Mouse (Mus musculus) T-helper 2 cell (primary cell): ENCODE measurements around the gene Slc41a3.

Experiments
- in situ Hi-C: fragments of 300-600 bp; cut with MboI, MseI; formaldehyde crosslinking; loops from one replicate; pipeline ENCODE4 v1.15.1; 2025; ENCODE audit warnings: high pct_unique_total_duplicates

Gene Slc41a3

DNA sequence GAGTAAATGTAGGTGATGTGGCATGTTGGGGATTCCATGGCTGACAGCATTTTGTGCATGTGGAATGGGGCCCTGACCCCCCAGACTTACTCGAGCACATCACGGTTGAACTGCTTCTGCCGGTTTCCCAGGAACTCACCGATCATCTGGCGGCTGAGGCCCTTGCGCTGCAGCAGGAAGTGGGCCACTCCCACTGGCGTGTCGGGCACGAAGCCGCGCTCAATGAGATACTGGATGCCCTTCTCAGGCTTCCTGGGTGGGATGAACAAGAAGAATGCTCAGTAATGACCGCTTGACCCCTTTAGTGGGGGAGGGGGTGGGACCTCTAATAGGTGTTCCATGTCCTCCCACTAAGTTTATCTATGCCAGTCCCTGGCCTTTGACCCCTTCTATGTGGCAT is 75.9 kb downstream of the Slc41a3 start:
- in situ Hi-C loops: no loop called here

DNA sequence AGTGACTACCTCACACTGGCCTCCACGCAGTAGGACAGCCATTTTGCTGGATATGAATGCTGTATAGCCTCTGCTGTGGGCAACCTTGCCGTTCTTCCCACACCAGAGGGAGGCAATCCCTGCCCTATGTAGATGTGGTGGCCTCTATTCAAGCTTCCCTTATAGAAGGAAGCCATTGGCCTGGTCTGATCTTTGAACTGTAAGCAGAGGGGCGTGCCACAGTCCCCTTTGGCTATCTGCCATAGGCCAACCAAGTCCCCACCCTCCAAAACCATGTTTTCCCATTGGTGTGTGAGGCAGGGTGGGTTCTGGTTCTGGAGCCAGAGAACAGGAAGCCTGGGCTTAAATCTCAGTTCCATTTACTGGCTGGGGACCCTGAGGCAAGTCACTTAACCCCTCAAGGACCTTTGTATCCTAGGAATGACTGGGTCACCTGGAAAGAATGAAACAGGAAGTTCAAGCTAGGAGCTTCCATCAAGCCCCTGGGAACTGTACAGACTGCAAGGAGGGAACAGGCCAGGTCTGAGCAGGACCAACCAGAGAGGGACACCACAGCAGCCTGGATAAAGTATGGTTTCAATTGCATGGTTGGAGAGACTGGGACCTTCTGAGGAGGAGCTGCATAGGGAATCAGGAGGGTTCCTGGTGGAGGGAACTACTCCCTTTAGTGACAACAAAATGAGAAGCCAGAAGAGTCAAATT is 79.5 kb downstream of the Slc41a3 start:
- in situ Hi-C loops: no loop called here

DNA sequence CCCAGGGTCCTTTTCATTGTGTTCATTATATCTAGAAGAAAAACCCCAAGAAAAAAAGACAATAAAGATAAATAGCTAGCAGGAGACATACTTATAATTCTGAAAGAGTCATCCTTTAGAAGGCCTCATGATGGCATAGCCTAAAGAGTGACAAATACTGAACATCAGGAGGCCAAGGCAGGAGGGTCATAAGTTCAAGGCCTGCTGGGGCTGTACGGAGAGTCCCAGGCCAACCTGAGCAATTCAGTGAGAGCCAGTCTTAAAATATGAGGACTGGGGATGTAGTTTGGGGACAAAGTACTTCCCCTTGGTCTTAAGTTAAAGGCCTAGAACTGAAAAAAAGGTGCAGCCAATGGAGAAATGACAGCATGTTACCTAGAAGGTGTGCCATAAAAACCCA is 82.3 kb downstream of the Slc41a3 start:
- in situ Hi-C loops: no loop called here

DNA sequence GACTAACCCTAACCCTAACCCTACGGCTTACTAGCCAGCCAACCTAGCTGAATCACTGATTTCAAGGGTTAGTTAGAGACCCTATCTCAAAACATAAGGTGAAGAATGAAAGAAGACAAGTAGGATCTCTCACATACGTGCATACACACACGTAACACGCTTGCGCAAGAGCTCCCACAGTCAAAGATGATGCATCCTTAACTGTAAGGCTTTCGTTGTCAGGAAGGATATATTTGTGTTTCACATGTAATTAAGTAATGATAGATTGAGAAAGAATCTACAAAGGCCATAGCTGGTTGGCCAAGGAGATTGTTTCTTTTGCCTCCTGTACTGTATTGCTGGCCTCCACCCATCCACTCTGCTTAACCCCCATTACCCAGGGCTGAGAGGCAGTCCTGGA is 83.5 kb downstream of the Slc41a3 start:
- in situ Hi-C loops: no loop called here

DNA sequence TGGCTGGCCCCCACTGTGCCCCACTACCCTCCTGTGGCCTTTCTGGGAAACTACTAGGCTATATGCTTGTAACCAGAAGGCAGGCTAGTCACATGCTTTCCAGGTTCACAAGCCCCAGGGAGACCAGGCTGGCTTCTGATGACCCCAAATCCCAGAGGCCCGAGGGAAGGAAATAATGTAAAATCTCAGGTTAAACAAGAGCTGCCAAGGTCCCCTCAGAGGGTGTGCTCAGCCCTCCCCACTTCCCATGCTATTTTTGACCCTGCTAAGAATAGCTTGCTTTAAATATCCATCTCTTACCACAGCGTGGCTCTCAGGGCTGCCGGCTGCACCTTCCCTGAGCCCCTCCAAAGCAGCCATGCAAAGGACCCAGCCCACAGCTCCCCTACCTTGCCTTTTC is 84.2 kb downstream of the Slc41a3 start:
- in situ Hi-C loops: no loop called here

DNA sequence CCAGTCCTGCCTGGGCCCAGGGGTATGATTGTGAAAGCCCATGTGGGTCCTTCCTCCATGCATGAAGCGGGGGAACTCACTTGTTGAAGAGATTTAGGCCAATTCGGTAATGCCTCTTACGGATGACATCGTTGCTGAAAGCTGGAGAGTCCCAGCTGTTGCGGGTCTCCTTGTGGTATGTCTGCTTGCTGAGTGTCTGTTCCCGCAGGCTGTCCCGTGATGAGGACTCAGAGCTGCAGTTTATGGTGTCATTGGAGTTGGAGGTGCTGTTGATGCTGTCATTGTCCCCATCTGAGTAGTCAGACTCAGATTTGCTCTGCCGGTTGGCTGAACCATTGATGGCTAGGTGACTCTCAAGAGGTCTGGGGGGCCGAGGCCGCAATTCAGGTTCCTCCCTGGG is 85.0 kb downstream of the Slc41a3 start:
- in situ Hi-C loops: no loop called here

DNA sequence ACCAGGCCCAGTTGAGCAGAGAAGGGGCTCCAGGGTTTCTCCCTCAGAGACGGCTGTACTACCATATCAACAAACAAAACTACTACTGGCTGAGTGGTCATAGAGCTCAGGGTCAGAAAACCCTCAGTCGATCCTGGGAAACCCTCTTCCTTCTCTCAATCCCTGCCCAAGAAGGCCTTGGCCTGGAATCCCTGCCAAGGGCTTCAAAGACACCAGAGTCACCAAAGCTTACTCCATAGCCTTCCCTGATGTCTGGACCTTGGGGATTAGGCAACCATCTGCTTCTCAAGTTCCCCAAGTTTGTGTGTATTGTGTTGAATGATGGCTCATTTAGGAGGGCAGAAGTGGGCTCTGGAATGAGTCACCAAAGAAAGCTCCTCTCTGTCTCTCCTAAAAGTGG is 87.4 kb downstream of the Slc41a3 start:
- in situ Hi-C loops: no loop called here

DNA sequence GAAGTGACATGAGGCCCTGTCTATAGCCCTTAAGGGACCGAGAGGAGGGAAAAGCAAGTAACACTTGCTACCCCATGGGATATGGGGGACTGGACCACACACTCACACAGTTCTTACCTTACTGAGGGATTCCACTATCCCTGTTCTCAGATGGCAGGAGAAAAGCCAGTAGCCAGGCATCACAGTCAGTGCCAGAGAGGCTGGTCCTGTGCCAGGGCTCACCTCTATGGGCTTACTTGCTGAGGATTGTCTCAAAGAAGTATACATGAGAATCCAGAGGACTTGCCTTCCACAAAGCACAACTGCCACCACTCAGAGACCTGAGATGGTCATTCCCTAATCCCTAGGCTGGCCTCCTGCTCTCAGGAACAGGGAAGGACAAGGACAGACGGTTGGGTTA is 87.9 kb downstream of the Slc41a3 start:
- in situ Hi-C loops: no loop called here

DNA sequence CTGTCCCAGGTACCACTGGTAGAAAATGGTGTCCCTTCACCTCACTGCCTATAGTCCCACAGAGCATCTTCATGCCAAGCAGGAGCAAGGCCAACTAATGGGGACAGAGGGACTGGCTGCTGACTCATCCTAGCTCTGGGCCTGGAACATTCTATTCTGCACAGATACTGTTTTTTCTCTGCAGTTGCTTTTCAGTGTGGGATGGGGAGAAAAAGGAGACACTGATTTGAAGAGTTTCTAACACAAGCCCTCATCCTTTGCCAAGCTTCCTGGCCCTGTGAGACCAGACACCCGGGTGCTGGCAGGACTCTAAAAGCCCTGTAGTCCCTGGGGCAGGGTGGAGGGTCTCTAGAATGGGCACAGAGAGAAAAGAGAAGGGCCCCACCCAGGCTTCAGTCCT is 91.2 kb downstream of the Slc41a3 start:
- in situ Hi-C loops: no loop called here
